ENCODE assay signal across 8 mouse cellular contexts in the genomic region with DNA sequence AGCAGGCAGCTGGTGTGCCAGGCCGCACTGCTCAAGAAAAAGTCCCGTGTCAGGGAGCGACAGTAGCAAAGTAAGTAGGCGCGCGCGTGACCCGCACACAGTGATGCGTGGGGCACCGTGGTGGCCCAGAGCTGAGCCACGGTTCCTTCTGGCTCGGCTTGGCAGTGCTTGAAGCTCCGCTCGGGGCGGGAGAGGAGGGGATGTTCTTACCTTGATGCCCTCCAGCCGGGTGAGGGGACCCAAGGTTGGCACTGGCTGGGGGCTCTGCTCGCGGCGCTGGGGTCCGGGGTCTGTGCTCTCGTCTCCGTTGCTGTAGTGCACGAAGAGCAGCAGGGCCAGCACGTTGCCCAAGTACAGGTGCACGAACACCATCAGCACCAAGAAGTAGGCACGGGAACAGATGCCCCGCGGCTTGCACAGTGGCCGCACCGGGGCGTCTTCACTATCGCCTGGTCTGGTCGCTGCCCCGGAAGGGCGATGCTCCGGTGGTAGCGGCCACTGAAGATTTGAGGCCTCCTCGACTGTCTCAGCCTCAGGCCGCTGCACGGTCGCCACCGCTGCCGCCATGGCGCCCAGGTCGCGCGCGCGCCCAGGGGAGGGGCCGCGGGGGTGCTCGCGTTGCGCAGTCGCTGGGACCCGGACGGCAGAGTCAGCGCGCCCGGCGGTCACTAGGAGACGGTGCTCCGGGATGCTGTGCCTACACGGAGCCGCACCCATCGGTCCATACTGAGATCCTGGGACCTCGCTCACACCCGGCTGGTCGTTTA. TPM values are rescaled to one million over a fixed set of nuclear protein-coding genes. Genes with fewer than 3 reads are reported as not detected.
DNase-seq lines count a peak whose midpoint lies in the region; ATAC-seq and TF ChIP-seq lines count a peak whose summit lies in the region.

A gene (minus strand): TSS at position 670 of the 767 bp plus-strand sequence.

- no peaks in the 10 kb centered on the region for H3K79me2 ChIP-seq in C2C12 (ENCODE audit: control insufficient read depth, insufficient read depth)

- H3K27me3 ChIP-seq in C2C12 (ENCODE audit: control insufficient read depth, insufficient read depth, insufficient read length) = no peaks in the 10 kb centered on the region
- no peaks in the 10 kb centered on the region for H3K27me3 ChIP-seq in heart, embryonic 13.5 days (replicated peaks)
- H3K27me3 ChIP-seq in liver, embryonic 16.5 days (ENCODE audit: control insufficient read depth, insufficient read depth, low read depth, low read length) = peaks cover 13% of the 10 kb centered on the region
- no peaks in the 10 kb centered on the region for H3K27me3 ChIP-seq in neural tube, embryonic 11.5 days (ENCODE audit: control insufficient read depth, insufficient read depth, low read length)
- no peaks in the 10 kb centered on the region for H3K27me3 ChIP-seq in testis, adult 2 months (ENCODE audit: control insufficient read depth, insufficient read depth, low read length)

- TF ChIP-seq CTCF in C2C12 (IDR thresholded peaks at IDR 0.05; ENCODE audit: control insufficient read depth, insufficient read depth, insufficient read length) = no peak
- no peak for TF ChIP-seq CTCF in embryonic fibroblast, embryonic 13.5 days (IDR thresholded peaks at IDR 0.05; ENCODE audit: borderline replicate concordance, insufficient read depth, low read length)
- no peak for TF ChIP-seq CTCF in testis, adult 2 months (IDR thresholded peaks at IDR 0.05; ENCODE audit: control insufficient read depth, insufficient read depth, insufficient replicate concordance, low read depth, low read length)

- 2% methylated on average over 69 of the region's 69 CpGs for WGBS in heart, embryonic 13.5 days
- WGBS in liver, embryonic 16.5 days (ENCODE audit: insufficient replicate concordance) = 6% methylated on average over 67 of the region's 69 CpGs
- 3% methylated on average over 69 of the region's 69 CpGs for WGBS in neural tube, embryonic 11.5 days

- H3K9me3 ChIP-seq in heart, embryonic 13.5 days = no peaks in the 10 kb centered on the region
- H3K9me3 ChIP-seq in liver, embryonic 16.5 days (replicated peaks; ENCODE audit: control insufficient read depth, low read length) = no peaks in the 10 kb centered on the region
- H3K9me3 ChIP-seq in neural tube, embryonic 11.5 days (ENCODE audit: control insufficient read depth, low read length) = no peaks in the 10 kb centered on the region

- no peaks in the 10 kb centered on the region for H3K79me3 ChIP-seq in C2C12 (ENCODE audit: low read depth)

- no peaks in the 10 kb centered on the region for H3K4me1 ChIP-seq in embryonic fibroblast, embryonic 13.5 days (ENCODE audit: control insufficient read depth, insufficient read depth, low read length)
- H3K4me1 ChIP-seq in heart, embryonic 13.5 days = peaks cover 34% of the 10 kb centered on the region
- H3K4me1 ChIP-seq in liver, embryonic 16.5 days (ENCODE audit: control insufficient read depth, low read depth, low read length) = peaks cover 15% of the 10 kb centered on the region
- no peaks in the 10 kb centered on the region for H3K4me1 ChIP-seq in neural tube, embryonic 11.5 days (ENCODE audit: control insufficient read depth, insufficient read depth, low read length)
- H3K4me1 ChIP-seq in testis, adult 2 months (ENCODE audit: control insufficient read depth, insufficient read depth, low read length) = peaks cover 13% of the 10 kb centered on the region

- no peak within 1 kb of the TSS for H3K27ac ChIP-seq in embryonic fibroblast, embryonic 13.5 days (ENCODE audit: insufficient read depth, low read length)
- H3K27ac ChIP-seq in heart, embryonic 13.5 days (replicated peaks) = peak within 1 kb of the TSS; percentile 75
- no peak within 1 kb of the TSS for H3K27ac ChIP-seq in liver, embryonic 16.5 days (ENCODE audit: low read length)
- H3K27ac ChIP-seq in neural tube, embryonic 11.5 days (ENCODE audit: low read depth, low read length) = 0 out of 2 replicates have a peak within 1 kb of the TSS, but pooled peaks have one; percentile 34
- no peak within 1 kb of the TSS for H3K27ac ChIP-seq in testis, adult 2 months (ENCODE audit: control insufficient read depth, insufficient read depth, low read depth, low read length)

- peak within 1 kb of the TSS; percentile 87 for H3K9ac ChIP-seq in heart, embryonic 13.5 days
- H3K9ac ChIP-seq in liver, embryonic 16.5 days (ENCODE audit: low read depth, low read length) = peak within 1 kb of the TSS; percentile 35
- H3K9ac ChIP-seq in neural tube, embryonic 11.5 days (ENCODE audit: low read length) = peak within 1 kb of the TSS; percentile 78

- peak within 1 kb of the TSS; percentile 82 for H3K4me2 ChIP-seq in heart, embryonic 13.5 days
- H3K4me2 ChIP-seq in liver, embryonic 16.5 days (ENCODE audit: low read depth, low read length) = peak within 1 kb of the TSS; percentile 84
- peak within 1 kb of the TSS; percentile 93 for H3K4me2 ChIP-seq in neural tube, embryonic 11.5 days (ENCODE audit: low read depth)

- H3K36me3 ChIP-seq in C2C12 (ENCODE audit: control insufficient read depth, insufficient read depth) = no peaks in the 10 kb centered on the region
- peaks cover 11% of the 10 kb centered on the region for H3K36me3 ChIP-seq in heart, embryonic 13.5 days
- H3K36me3 ChIP-seq in liver, embryonic 16.5 days (ENCODE audit: control insufficient read depth, insufficient read depth) = no peaks in the 10 kb centered on the region
- H3K36me3 ChIP-seq in neural tube, embryonic 11.5 days (ENCODE audit: control insufficient read depth, insufficient read depth, low read length) = no peaks in the 10 kb centered on the region
- no peaks in the 10 kb centered on the region for H3K36me3 ChIP-seq in testis, adult 2 months (ENCODE audit: control insufficient read depth, insufficient read depth, low read length)

- ATAC-seq in heart, embryonic 13.5 days (ENCODE audit: extremely low read depth, insufficient number of reproducible peaks, low FRiP score, low TSS enrichment) = peak; percentile 33; the same call in 1 of the 2 replicates
- peak; percentile 59; the same call in 1 of the 2 replicates for ATAC-seq in liver, embryonic 16.5 days (ENCODE audit: low read depth)
- ATAC-seq in neural tube, embryonic 11.5 days (ENCODE audit: insufficient read depth, low FRiP score, low TSS enrichment) = peak; percentile 91

- TF ChIP-seq POLR2A in embryonic fibroblast, embryonic 13.5 days (IDR thresholded peaks at IDR 0.05; ENCODE audit: low read depth, low read length) = peak; percentile 65
- 0 out of 2 replicates have a peak, but pooled peaks have one; percentile 23 for TF ChIP-seq POLR2A in testis, adult 2 months (IDR thresholded peaks at IDR 0.05; ENCODE audit: control insufficient read depth, low read depth, low read length)

- peak within 1 kb of the TSS; percentile 69 for H3ac ChIP-seq in C2C12 (ENCODE audit: control insufficient read depth, insufficient read length, low read depth)

- DNase-seq in adrenal gland, postnatal 36 days = peak; percentile 79 to 86
- peak; percentile 73 for DNase-seq in kidney, postnatal 14 days
- peak; percentile 79 for DNase-seq in neural tube, embryonic 11.5 days (ENCODE audit: low spot score)

- H3K4me3 ChIP-seq in C2C12 (ENCODE audit: insufficient read depth, poor library complexity, severe bottlenecking) = peak within 1 kb of the TSS; percentile 29
- peak within 1 kb of the TSS; percentile 40 for H3K4me3 ChIP-seq in embryonic fibroblast, embryonic 13.5 days (ENCODE audit: insufficient read depth, low read length)
- peak within 1 kb of the TSS; percentile 76 for H3K4me3 ChIP-seq in heart, embryonic 13.5 days
- H3K4me3 ChIP-seq in liver, embryonic 16.5 days (ENCODE audit: low read depth, low read length) = peak within 1 kb of the TSS; percentile 66
- H3K4me3 ChIP-seq in neural tube, embryonic 11.5 days (ENCODE audit: low read depth, low read length) = peak within 1 kb of the TSS; percentile 65
- peak within 1 kb of the TSS; percentile 84 for H3K4me3 ChIP-seq in testis, adult 2 months (ENCODE audit: control insufficient read depth, low read depth, low read length)

TF ChIP-seq in C2C12, 6 proteins besides CTCF, POLR2A, EP300 and RAD21:
- TF ChIP-seq MYOD1 (IDR thresholded peaks at IDR 0.05; ENCODE audit: control insufficient read depth, insufficient read length, low read depth) (no peak), USF1 (IDR thresholded peaks at IDR 0.05; ENCODE audit: low read depth) (no peak), CEBPB (IDR thresholded peaks at IDR 0.05; ENCODE audit: low read depth) (no peak), FOSL1 (IDR thresholded peaks at IDR 0.05; ENCODE audit: insufficient read depth, low read length, poor library complexity, severe bottlenecking) (no peak), MAX (IDR thresholded peaks at IDR 0.05) (no peak), MYOG (IDR thresholded peaks at IDR 0.05; ENCODE audit: control insufficient read depth, extremely low read depth, insufficient read length) (no peak)

RNA-seq across cellular contexts. Expression of the gene that starts here (rescaled TPM):
- polyA plus RNA-seq in C2C12 (2012; fragmentation: generic; extraction: Trizol) = 1.3 TPM
- 1 to 10 TPM; 5.6 to 6.3 TPM for total RNA-seq in adrenal gland, postnatal 36 days (2021)
- 3.4 and 4.8 TPM in 2 replicates for polyA plus RNA-seq in embryonic fibroblast, embryonic 13.5 days (2011; ENCODE audit: insufficient read length, low read depth, missing spikeins)
- 19.5 and 20.0 TPM in 2 replicates for polyA plus RNA-seq in heart, embryonic 13.5 days (2015; fragmentation: Nextera tagmentation; extraction: Ambion mirVana)
- polyA plus RNA-seq in liver, embryonic 16.5 days (2015; fragmentation: Nextera tagmentation; extraction: Ambion mirVana) = 0.48 and 0.70 TPM in 2 replicates
- 10.5 and 11.7 TPM in 2 replicates for polyA plus RNA-seq in neural tube, embryonic 11.5 days (2014; fragmentation: Nextera tagmentation; extraction: Ambion mirVana)
- polyA plus RNA-seq in testis, adult 2 months (2012; rRNA removed) = 5.4 and 5.5 TPM in 2 replicates

Comparison
In these comparisons a context has a peak if more than half of its experiments do, and no peak if none do; other contexts are left out.
1. Peak in ATAC-seq, H3K4me3 ChIP-seq, H3K9ac ChIP-seq and H3K4me2 ChIP-seq in liver, embryonic 16.5 days; RNA of the gene not detected or under 1 TPM.
2. H3K4me3 ChIP-seq: peak in every context shown above with its lines; median percentile 84 in testis, adult 2 months; 76 in heart, embryonic 13.5 days; 66 in liver, embryonic 16.5 days; 65 in neural tube, embryonic 11.5 days; 40 in embryonic fibroblast, embryonic 13.5 days; 29 in C2C12.
3. H3K27ac ChIP-seq: peak in heart, embryonic 13.5 days (single experiment) and neural tube, embryonic 11.5 days (single experiment); none in embryonic fibroblast, embryonic 13.5 days (single experiment), liver, embryonic 16.5 days (single experiment) and testis, adult 2 months (single experiment).
4. ATAC-seq: peak in every context shown above with its lines; median percentile 91 in neural tube, embryonic 11.5 days; 59 in liver, embryonic 16.5 days; 33 in heart, embryonic 13.5 days.
5. H3K9ac ChIP-seq: peak in every context shown above with its lines; median percentile 87 in heart, embryonic 13.5 days; 78 in neural tube, embryonic 11.5 days; 35 in liver, embryonic 16.5 days.
6. Peak in every context shown above with its lines, with median percentiles within 50 percentile points of each other: DNase-seq and H3K4me2 ChIP-seq.